Mouse (Mus musculus) heart, embryonic 12.5 days (tissue): ENCODE measurements around the gene Cmtm1. TPM values are rescaled to one million over a fixed set of nuclear protein-coding genes. Genes with fewer than 3 reads are reported as not detected.
A peak's percentile ranks its signal among the peaks of the same experiment; 100 is the strongest.
"Not testable (repeated sequence)": the region's sequence is repeated elsewhere in the genome, so short reads cannot be mapped to it uniquely, and the experiment has no call there.

ENCODE experiments used
- ATAC-seq: fragments of 200-750 bp; cut with Nextera tagmentation; 2 replicates; pipeline ENCODE4 v1.8.0; 2017; ENCODE audit warnings: moderate TSS enrichment, moderate library complexity; ENCODE audit not compliant: insufficient number of reproducible peaks, low FRiP score
- H3K27ac ChIP-seq: fragments of 300-500 bp; sonication (generic); 2 replicates; pipeline ENCODE4 v1.5.1; 2016; ENCODE audit warnings: mild to moderate bottlenecking, moderate library complexity; ENCODE audit not compliant: poor library complexity, severe bottlenecking
- H3K27me3 ChIP-seq: fragments of 300-500 bp; sonication (generic); replicated peaks from 2 replicates; pipeline ENCODE4 v1.6.1; 2016; ENCODE audit warnings: mild to moderate bottlenecking, moderate library complexity
- H3K36me3 ChIP-seq: fragments of 300-500 bp; sonication (generic); 2 replicates; pipeline ENCODE4 v1.6.1; 2016; ENCODE audit warnings: mild to moderate bottlenecking, moderate library complexity
- H3K4me1 ChIP-seq: fragments of 300-500 bp; sonication (generic); replicated peaks from 2 replicates; pipeline ENCODE4 v1.6.1; 2016; ENCODE audit warnings: mild to moderate bottlenecking
- H3K4me2 ChIP-seq: fragments of 300-500 bp; sonication (generic); 2 replicates; pipeline ENCODE4 v1.6.1; 2016; ENCODE audit warnings: mild to moderate bottlenecking, moderate library complexity
- H3K4me3 ChIP-seq: fragments of 300-500 bp; sonication (generic); 2 replicates; pipeline ENCODE4 v1.5.1; 2016; ENCODE audit warnings: mild to moderate bottlenecking
- H3K9ac ChIP-seq: fragments of 300-500 bp; sonication (generic); 2 replicates; pipeline ENCODE4 v1.6.1; 2016; ENCODE audit warnings: mild to moderate bottlenecking, moderate library complexity
- H3K9me3 ChIP-seq: fragments of 300-500 bp; sonication (generic); replicated peaks from 2 replicates; pipeline ENCODE4 v1.6.1; 2016; ENCODE audit warnings: mild to moderate bottlenecking, moderate library complexity
- WGBS: fragments of 180-500 bp; shearing (Covaris S2); methylation state at CpG from one replicate; pipeline ENCODE4 v1.1.7; 2016; 5-methylcytosine and 5-hydroxymethylcytosine counted together
- polyA plus RNA-seq: library from polyadenylated mRNA; unstranded; fragments of >200 nt; fragmentation: Nextera tagmentation; extraction: Ambion mirVana; gene quantifications from 2 replicates; pipeline ENCODE4 v1.2.1, GENCODE M21; 2016

The Cmtm1 gene
- polyA plus RNA-seq, 1 experiment from 2014 or later = not detected

- H3K4me1 ChIP-seq = peaks cover 23% of the 10 kb centered on the region
- no peaks in the 10 kb centered on the region for H3K27me3 ChIP-seq
- ATAC-seq = peak; percentile 79
- H3K9me3 ChIP-seq = no peaks in the 10 kb centered on the region
- H3K4me2 ChIP-seq = peak overlapping the region; percentile 88
- peak overlapping the region; percentile 91 for H3K27ac ChIP-seq
- peak overlapping the region; percentile 93 for H3K9ac ChIP-seq
- 1% methylated on average over 24 of the region's 24 CpGs for WGBS
- H3K4me3 ChIP-seq = peak overlapping the region; percentile 65
- peaks cover 20% of the 10 kb centered on the region for H3K36me3 ChIP-seq
Observed at GRCm38 (mm10) chr8:104341106-104341561, 31.2 kb upstream of the Cmtm1 start.

GRCm38 (mm10) chr8:104340233-104341105, 30.5 kb upstream of the Cmtm1 start:
- Histone ChIP-seq H3K36me3 (peaks cover 13% of the 10 kb centered on the region), H3K4me3 (peak overlapping the region; percentile 65), H3K9ac (peak overlapping the region; percentile 93), H3K27ac (peak overlapping the region; percentile 91), H3K4me2 (peak overlapping the region; percentile 88), H3K4me1 (peaks cover 22% of the 10 kb centered on the region), H3K9me3 (no peaks in the 10 kb centered on the region), H3K27me3 (no peaks in the 10 kb centered on the region)
- ATAC-seq = peak; percentile 79
- under 1% methylated on average over 48 of the region's 54 CpGs for WGBS

- H3K27ac ChIP-seq = peak overlapping the region; percentile 91
- H3K27me3 ChIP-seq = no peaks in the 10 kb centered on the region
- peaks cover 22% of the 10 kb centered on the region for H3K4me1 ChIP-seq
- H3K4me3 ChIP-seq = peak overlapping the region; percentile 65
- 1% methylated on average over 6 of the region's 6 CpGs for WGBS
- peaks cover 7% of the 10 kb centered on the region for H3K36me3 ChIP-seq
- H3K9ac ChIP-seq = peak overlapping the region; percentile 93
- H3K4me2 ChIP-seq = peak overlapping the region; percentile 88
- no peak; the same call in 1 of the 2 replicates for ATAC-seq
- H3K9me3 ChIP-seq = no peaks in the 10 kb centered on the region
Observed at GRCm38 (mm10) chr8:104339983-104340232, 30.0 kb upstream of the Cmtm1 start.

GRCm38 (mm10) chr8:104339229-104339982, 29.5 kb upstream of the Cmtm1 start, which contains the start of gene Cmtm3:
Cmtm3 (plus strand) TSS chr8:104339410.
- no peaks in the 10 kb centered on the region for H3K27me3 ChIP-seq
- H3K9me3 ChIP-seq = no peaks in the 10 kb centered on the region
- peak within 1 kb of the TSS; percentile 93 for H3K9ac ChIP-seq
- 22% methylated on average over 15 of the region's 18 CpGs for WGBS
- H3K36me3 ChIP-seq = peaks cover 2% of the 10 kb centered on the region
- peaks cover 20% of the 10 kb centered on the region for H3K4me1 ChIP-seq
- H3K4me3 ChIP-seq = peak within 1 kb of the TSS; percentile 65
- no peak for ATAC-seq
- H3K27ac ChIP-seq = peak within 1 kb of the TSS; percentile 91
- H3K4me2 ChIP-seq = peak within 1 kb of the TSS; percentile 88

- no peaks in the 10 kb centered on the region for H3K9me3 ChIP-seq
- peaks cover 13% of the 10 kb centered on the region; the same call in 1 of the 2 replicates for H3K4me1 ChIP-seq
- H3K4me3 ChIP-seq = no peak overlapping the region
- H3K27ac ChIP-seq = no peak overlapping the region
- ATAC-seq = no peak
- no peaks in the 10 kb centered on the region for H3K27me3 ChIP-seq
- H3K4me2 ChIP-seq = no peak overlapping the region
- 46% methylated on average over 3 of the region's 3 CpGs for WGBS
- no peaks in the 10 kb centered on the region for H3K36me3 ChIP-seq
- H3K9ac ChIP-seq = no peak overlapping the region
Observed at GRCm38 (mm10) chr8:104337890-104338289, 27.9 kb upstream of the Cmtm1 start.

- Histone ChIP-seq H3K36me3 (no peaks in the 10 kb centered on the region), H3K4me3 (no peak overlapping the region), H3K9ac (no peak overlapping the region), H3K9me3 (no peaks in the 10 kb centered on the region), H3K4me1 (peaks cover 9% of the 10 kb centered on the region; the same call in 1 of the 2 replicates), H3K27ac (no peak overlapping the region), H3K27me3 (no peaks in the 10 kb centered on the region), H3K4me2 (no peak overlapping the region)
- WGBS = 80% methylated on average over 1 of the region's 1 CpGs
- no peak for ATAC-seq
Observed at GRCm38 (mm10) chr8:104336806-104337205, 26.9 kb upstream of the Cmtm1 start.

- Histone ChIP-seq H3K4me3 (no peak overlapping the region), H3K27me3 (no peaks in the 10 kb centered on the region), H3K4me2 (no peak overlapping the region), H3K36me3 (no peaks in the 10 kb centered on the region), H3K4me1 (no peaks in the 10 kb centered on the region), H3K27ac (no peak overlapping the region), H3K9me3 (no peaks in the 10 kb centered on the region), H3K9ac (no peak overlapping the region)
- no peak for ATAC-seq
- WGBS = 77% methylated on average over 1 of the region's 1 CpGs
Observed at GRCm38 (mm10) chr8:104334196-104334595, 24.3 kb upstream of the Cmtm1 start.

- H3K4me1 ChIP-seq = no peaks in the 10 kb centered on the region
- 57% methylated on average over 5 of the region's 5 CpGs for WGBS
- no peak overlapping the region for H3K9ac ChIP-seq
- H3K4me3 ChIP-seq = no peak overlapping the region
- no peaks in the 10 kb centered on the region for H3K9me3 ChIP-seq
- H3K27ac ChIP-seq = no peak overlapping the region
- H3K36me3 ChIP-seq = no peaks in the 10 kb centered on the region
- H3K27me3 ChIP-seq = no peaks in the 10 kb centered on the region
- ATAC-seq = no peak
- no peak overlapping the region for H3K4me2 ChIP-seq
Observed at GRCm38 (mm10) chr8:104333786-104334185, 23.8 kb upstream of the Cmtm1 start.

- Histone ChIP-seq H3K4me1 (no peaks in the 10 kb centered on the region), H3K9ac (no peak overlapping the region), H3K9me3 (no peaks in the 10 kb centered on the region), H3K36me3 (no peaks in the 10 kb centered on the region), H3K27me3 (no peaks in the 10 kb centered on the region), H3K4me3 (no peak overlapping the region), H3K4me2 (no peak overlapping the region), H3K27ac (no peak overlapping the region)
- ATAC-seq = no peak
- WGBS = 31% methylated on average over 5 of the region's 5 CpGs
Observed at GRCm38 (mm10) chr8:104332665-104333631, 23.0 kb upstream of the Cmtm1 start.

- H3K27me3 ChIP-seq, H3K9me3 ChIP-seq, H3K4me2 ChIP-seq, H3K36me3 ChIP-seq, H3K9ac ChIP-seq, H3K27ac ChIP-seq, H3K4me3 ChIP-seq, ATAC-seq, H3K4me1 ChIP-seq: not testable (repeated sequence)
- 85% methylated on average over 12 of the region's 12 CpGs for WGBS
Observed at GRCm38 (mm10) chr8:104321930-104322329, 12.0 kb upstream of the Cmtm1 start, which contains the start of gene Cmtm2b. Cmtm2b (plus strand) TSS chr8:104322230.
